20 mouse cellular contexts compared by ENCODE assay signal in the genomic region with DNA sequence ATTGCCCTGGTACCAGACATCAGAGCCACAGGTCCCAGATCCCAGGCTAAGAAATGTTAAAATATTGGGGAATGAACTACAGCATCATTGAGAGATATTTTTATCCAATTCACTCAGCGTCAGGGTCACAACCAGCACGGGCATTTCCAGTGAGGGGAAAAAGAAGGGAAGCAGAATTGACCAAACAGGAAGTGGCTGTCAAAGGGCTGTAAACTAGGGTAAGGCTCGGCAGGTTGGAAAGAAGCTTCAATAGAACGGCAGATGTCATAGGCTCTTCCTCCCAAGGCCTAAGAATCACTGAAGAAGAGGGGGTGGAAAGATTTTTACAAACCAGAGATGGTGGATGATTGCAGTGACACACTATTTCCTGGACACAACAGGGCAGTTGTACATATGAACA.
"Had no signal": no experiment of that assay in that cellular context is flagged by ENCODE, and none has a peak within 500 bp of the region (broad histone marks: within the 10 kb centered on the region; RNA-seq: fewer than 3 reads in every experiment).

No protein-coding gene starts in this region.

- H3K4me3 ChIP-seq: limb, embryonic 10.5 days; limb, embryonic 13.5 days; liver, embryonic 12.5 days; liver, embryonic 15.5 days; lung, embryonic 15.5 days; megakaryocyte, embryonic 14.5 days; midbrain, embryonic 10.5 days; midbrain, embryonic 13.5 days; myocyte had no signal

- DNase-seq: kidney, adult 8-10 months; kidney, postnatal 14 days; kidney, postnatal 4 days; liver; lung, adult 18-20 months; lung, postnatal 14 days; lung, postnatal 4 days; right cerebral cortex, postnatal 4 days; thymus, postnatal 25 days had no signal

- H3K4me2 ChIP-seq: limb, embryonic 13.5 days; liver, embryonic 12.5 days; liver, embryonic 15.5 days; lung, embryonic 15.5 days; midbrain, embryonic 13.5 days had no signal

- H3K9ac ChIP-seq: limb, embryonic 13.5 days; liver, embryonic 12.5 days; liver, embryonic 15.5 days; lung, embryonic 15.5 days; midbrain, embryonic 13.5 days had no signal

- H3K36me3 ChIP-seq: limb, embryonic 10.5 days; limb, embryonic 13.5 days; liver, embryonic 12.5 days; liver, embryonic 15.5 days; lung, embryonic 15.5 days; midbrain, embryonic 10.5 days; midbrain, embryonic 13.5 days had no signal

- H3K4me1 ChIP-seq: limb, embryonic 13.5 days; liver, embryonic 12.5 days; liver, embryonic 15.5 days; lung, embryonic 15.5 days; midbrain, embryonic 10.5 days; midbrain, embryonic 13.5 days had no signal

- ATAC-seq: intestine, postnatal 0 days; liver, embryonic 12.5 days; midbrain, embryonic 13.5 days; midbrain, embryonic 16.5 days had no signal

- H3K27me3 ChIP-seq: limb, embryonic 13.5 days; liver, embryonic 12.5 days; liver, embryonic 15.5 days; lung, embryonic 15.5 days; midbrain, embryonic 13.5 days had no signal

- H3K27ac ChIP-seq: limb, embryonic 10.5 days; limb, embryonic 13.5 days; liver, embryonic 12.5 days; liver, embryonic 15.5 days; lung, embryonic 15.5 days; midbrain, embryonic 10.5 days; midbrain, embryonic 13.5 days had no signal

- H3K9me3 ChIP-seq: limb, embryonic 10.5 days; liver, embryonic 12.5 days; liver, embryonic 15.5 days; lung, embryonic 15.5 days; megakaryocyte, embryonic 14.5 days; midbrain, embryonic 13.5 days had no signal
